Mouse (Mus musculus) hindbrain, embryonic 12.5 days (tissue): ENCODE measurements around the gene D10Wsu102e. TPM values are rescaled to one million over a fixed set of nuclear protein-coding genes. Genes with fewer than 3 reads are reported as not detected.
"Not testable (repeated sequence)": the region's sequence is repeated elsewhere in the genome, so short reads cannot be mapped to it uniquely, and the experiment has no call there.

Source experiments
- ATAC-seq: fragments of 200-750 bp; cut with Nextera tagmentation; 2 replicates; pipeline ENCODE4 v1.8.0; 2017; ENCODE audit warnings: moderate TSS enrichment; ENCODE audit not compliant: low FRiP score
- H3K27ac ChIP-seq: fragments of 300-500 bp; sonication (generic); 2 replicates; pipeline ENCODE4 v1.5.1; 2016; ENCODE audit warnings: mild to moderate bottlenecking
- H3K27me3 ChIP-seq: fragments of 300-500 bp; sonication (generic); 2 replicates; pipeline ENCODE4 v1.6.1; 2016; ENCODE audit warnings: mild to moderate bottlenecking
- H3K36me3 ChIP-seq: fragments of 300-500 bp; sonication (generic); 2 replicates; pipeline ENCODE4 v1.6.1; 2016; ENCODE audit warnings: mild to moderate bottlenecking
- H3K4me1 ChIP-seq: fragments of 300-500 bp; sonication (generic); 2 replicates; pipeline ENCODE4 v1.6.1; 2016
- H3K4me2 ChIP-seq: fragments of 300-500 bp; sonication (generic); replicated peaks from 2 replicates; pipeline ENCODE4 v1.6.1; 2016; ENCODE audit warnings: mild to moderate bottlenecking
- H3K4me3 ChIP-seq: fragments of 300-500 bp; sonication (generic); 2 replicates; pipeline ENCODE4 v1.5.1; 2016; ENCODE audit warnings: mild to moderate bottlenecking
- H3K9ac ChIP-seq: fragments of 300-500 bp; sonication (generic); 2 replicates; pipeline ENCODE4 v1.6.1; 2016; ENCODE audit warnings: mild to moderate bottlenecking, moderate library complexity
- H3K9me3 ChIP-seq: fragments of 300-500 bp; sonication (generic); replicated peaks from 2 replicates; pipeline ENCODE4 v1.6.1; 2016; ENCODE audit warnings: mild to moderate bottlenecking
- WGBS: fragments of 180-500 bp; shearing (Covaris S2); methylation state at CpG from one replicate; pipeline ENCODE4 v1.1.7; 2016; 5-methylcytosine and 5-hydroxymethylcytosine counted together
- polyA plus RNA-seq: library from polyadenylated mRNA; unstranded; fragments of >200 nt; fragmentation: Nextera tagmentation; extraction: Ambion mirVana; gene quantifications from 2 replicates; pipeline ENCODE4 v1.2.1, GENCODE M21; 2016

The D10Wsu102e gene
- polyA plus RNA-seq, 1 experiment from 2014 or later, result 1.0 TPM

GRCm38 (mm10) chr10:83378083-83378833 lies 18.2 kb downstream of the D10Wsu102e start:
- Histone ChIP-seq H3K9ac (no peak overlapping the region), H3K27ac (no peak overlapping the region), H3K9me3 (no peaks in the 10 kb centered on the region), H3K4me1 (no peaks in the 10 kb centered on the region), H3K36me3 (peaks cover 27% of the 10 kb centered on the region), H3K4me3 (no peak overlapping the region), H3K27me3 (no peaks in the 10 kb centered on the region), H3K4me2 (no peak overlapping the region)
- WGBS, result 90% methylated on average over 9 of the region's 9 CpGs
- ATAC-seq, result no peak

- Histone ChIP-seq H3K9me3 (no peaks in the 10 kb centered on the region), H3K36me3 (peaks cover 24% of the 10 kb centered on the region; the same call in 1 of the 2 replicates), H3K4me1 (no peaks in the 10 kb centered on the region), H3K27me3 (no peaks in the 10 kb centered on the region), H3K4me2 (no peak overlapping the region), H3K4me3 (no peak overlapping the region), H3K9ac (no peak overlapping the region), H3K27ac (no peak overlapping the region)
- ATAC-seq, result no peak
- 94% methylated on average over 2 of the region's 2 CpGs for WGBS
Measured at GRCm38 (mm10) chr10:83380501-83380900, 20.5 kb downstream of the D10Wsu102e start.

GRCm38 (mm10) chr10:83382528-83382927 lies 22.5 kb downstream of the D10Wsu102e start:
- Histone ChIP-seq H3K27ac (no peak overlapping the region), H3K9me3 (no peaks in the 10 kb centered on the region), H3K9ac (no peak overlapping the region), H3K4me3 (no peak overlapping the region), H3K4me2 (no peak overlapping the region), H3K4me1 (no peaks in the 10 kb centered on the region), H3K36me3 (peaks cover 23% of the 10 kb centered on the region; the same call in 1 of the 2 replicates), H3K27me3 (no peaks in the 10 kb centered on the region)
- no peak for ATAC-seq
- 91% methylated on average over 4 of the region's 4 CpGs for WGBS

- ATAC-seq, result no peak
- H3K27me3 ChIP-seq, result no peaks in the 10 kb centered on the region
- H3K4me2 ChIP-seq, result no peak overlapping the region
- H3K36me3 ChIP-seq, result peaks cover 20% of the 10 kb centered on the region; the same call in 1 of the 2 replicates
- no peaks in the 10 kb centered on the region for H3K9me3 ChIP-seq
- H3K9ac ChIP-seq, result no peak overlapping the region
- WGBS, result 81% methylated on average over 2 of the region's 2 CpGs
- H3K4me1 ChIP-seq, result no peaks in the 10 kb centered on the region
- H3K4me3 ChIP-seq, result no peak overlapping the region
- no peak overlapping the region for H3K27ac ChIP-seq
Measured at GRCm38 (mm10) chr10:83382988-83383387, 23.0 kb downstream of the D10Wsu102e start.

- ATAC-seq, result no peak
- H3K4me1 ChIP-seq, result no peaks in the 10 kb centered on the region
- H3K4me3 ChIP-seq, result no peak overlapping the region
- H3K27ac ChIP-seq, result no peak overlapping the region
- WGBS, result 91% methylated on average over 13 of the region's 13 CpGs
- H3K27me3 ChIP-seq, result no peaks in the 10 kb centered on the region
- H3K36me3 ChIP-seq, result peaks cover 20% of the 10 kb centered on the region; the same call in 1 of the 2 replicates
- H3K9me3 ChIP-seq, result no peaks in the 10 kb centered on the region
- H3K4me2 ChIP-seq, result no peak overlapping the region
- H3K9ac ChIP-seq, result no peak overlapping the region
Measured at GRCm38 (mm10) chr10:83383863-83384262, 23.8 kb downstream of the D10Wsu102e start.

- Histone ChIP-seq H3K36me3 (peaks cover 20% of the 10 kb centered on the region; the same call in 1 of the 2 replicates), H3K27me3 (no peaks in the 10 kb centered on the region), H3K4me1 (no peaks in the 10 kb centered on the region), H3K9me3 (no peaks in the 10 kb centered on the region), H3K4me2 (no peak overlapping the region), H3K9ac (no peak overlapping the region), H3K4me3 (no peak overlapping the region), H3K27ac (no peak overlapping the region)
- no peak for ATAC-seq
- 95% methylated on average over 8 of the region's 8 CpGs for WGBS
Measured at GRCm38 (mm10) chr10:83384456-83385215, 24.6 kb downstream of the D10Wsu102e start.

- Histone ChIP-seq H3K9me3 (no peaks in the 10 kb centered on the region), H3K36me3 (peaks cover 20% of the 10 kb centered on the region; the same call in 1 of the 2 replicates), H3K9ac (no peak overlapping the region), H3K27ac (no peak overlapping the region), H3K4me1 (no peaks in the 10 kb centered on the region), H3K4me2 (no peak overlapping the region), H3K27me3 (no peaks in the 10 kb centered on the region), H3K4me3 (no peak overlapping the region)
- ATAC-seq, result no peak
- WGBS, result 96% methylated on average over 7 of the region's 7 CpGs
Measured at GRCm38 (mm10) chr10:83385330-83385910, 25.4 kb downstream of the D10Wsu102e start.

- H3K27me3 ChIP-seq, result no peaks in the 10 kb centered on the region
- no peak overlapping the region for H3K4me2 ChIP-seq
- H3K4me1 ChIP-seq, result no peaks in the 10 kb centered on the region
- H3K9ac ChIP-seq, result no peak overlapping the region
- no peak overlapping the region for H3K4me3 ChIP-seq
- ATAC-seq, result no peak
- no peaks in the 10 kb centered on the region for H3K9me3 ChIP-seq
- no peak overlapping the region for H3K27ac ChIP-seq
- no peaks in the 10 kb centered on the region for H3K36me3 ChIP-seq
- 95% methylated on average over 2 of the region's 2 CpGs for WGBS
Measured at GRCm38 (mm10) chr10:83397336-83397735, 37.3 kb downstream of the D10Wsu102e start.

- not testable (repeated sequence) for ATAC-seq, H3K4me1 ChIP-seq, H3K27ac ChIP-seq, H3K27me3 ChIP-seq, H3K9me3 ChIP-seq, H3K9ac ChIP-seq, H3K4me2 ChIP-seq, H3K4me3 ChIP-seq, H3K36me3 ChIP-seq
- WGBS, result 88% methylated on average over 7 of the region's 7 CpGs
Measured at GRCm38 (mm10) chr10:83400896-83401295, 40.9 kb downstream of the D10Wsu102e start.

- H3K9ac ChIP-seq, result no peak overlapping the region
- no peaks in the 10 kb centered on the region for H3K27me3 ChIP-seq
- no peak for ATAC-seq
- peaks cover 22% of the 10 kb centered on the region for H3K36me3 ChIP-seq
- no peak overlapping the region for H3K27ac ChIP-seq
- H3K4me1 ChIP-seq, result no peaks in the 10 kb centered on the region
- H3K4me2 ChIP-seq, result no peak overlapping the region
- no peak overlapping the region for H3K4me3 ChIP-seq
- 95% methylated on average over 11 of the region's 11 CpGs for WGBS
- peaks cover 10% of the 10 kb centered on the region for H3K9me3 ChIP-seq
Measured at GRCm38 (mm10) chr10:83405031-83405430, 45.0 kb downstream of the D10Wsu102e start.

- no peak overlapping the region for H3K4me3 ChIP-seq
- WGBS, result 94% methylated on average over 11 of the region's 11 CpGs
Measured at GRCm38 (mm10) chr10:83405711-83406110, 45.7 kb downstream of the D10Wsu102e start.

GRCm38 (mm10) chr10:83407141-83407540 lies 47.1 kb downstream of the D10Wsu102e start:
- Histone ChIP-seq H3K27ac (no peak overlapping the region), H3K4me1 (no peaks in the 10 kb centered on the region), H3K4me3 (no peak overlapping the region), H3K9me3 (peaks cover 10% of the 10 kb centered on the region), H3K36me3 (peaks cover 36% of the 10 kb centered on the region), H3K9ac (no peak overlapping the region), H3K4me2 (no peak overlapping the region), H3K27me3 (no peaks in the 10 kb centered on the region)
- 95% methylated on average over 10 of the region's 10 CpGs for WGBS
- ATAC-seq, result no peak

More at GRCm38 (mm10) chr10:83405711-83406110, 45.7 kb downstream of the D10Wsu102e start:
- no peak for ATAC-seq
- peaks cover 26% of the 10 kb centered on the region for H3K36me3 ChIP-seq
- H3K9ac ChIP-seq, result no peak overlapping the region
- H3K9me3 ChIP-seq, result peaks cover 10% of the 10 kb centered on the region
- H3K27ac ChIP-seq, result no peak overlapping the region
- no peak overlapping the region for H3K4me2 ChIP-seq
- H3K27me3 ChIP-seq, result no peaks in the 10 kb centered on the region
- no peaks in the 10 kb centered on the region for H3K4me1 ChIP-seq
